Mouse (Mus musculus): ENCODE results near the gene Cc2d1a. TPM values are rescaled to one million over a fixed set of nuclear protein-coding genes. Genes with fewer than 3 reads are reported as not detected.

Cc2d1a gene
- polyA plus RNA-seq, 1 experiment from 2014 or later: 30.7 TPM

DNA sequence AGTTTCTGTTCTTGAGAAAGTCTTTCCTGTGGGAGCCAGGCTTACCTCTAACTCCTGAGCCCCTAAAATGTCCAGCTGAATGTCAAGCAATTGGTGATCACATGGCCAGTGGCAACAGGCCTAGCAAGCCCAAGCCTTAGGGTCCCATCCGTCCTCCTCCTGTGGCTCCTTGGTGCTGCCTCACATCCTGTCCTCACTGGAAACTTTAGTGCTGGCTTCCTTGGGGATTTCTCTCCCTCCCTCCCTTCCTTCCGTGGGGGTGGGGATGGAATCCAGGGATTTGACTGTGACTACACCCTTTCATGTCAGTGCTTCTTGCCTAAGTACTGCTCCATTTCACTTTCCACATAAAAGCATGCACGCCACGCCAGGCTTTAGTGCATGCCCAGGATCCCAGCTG, 41.9 kb upstream of the Cc2d1a start:
- Histone ChIP-seq H3K27ac (ENCODE audit: low read depth, low read length) (no peak overlapping the region), H3K4me1 (ENCODE audit: control insufficient read depth, insufficient read depth, low read length) (no peaks in the 10 kb centered on the region; the same call in 1 of the 2 replicates), H3K9me3 (ENCODE audit: control insufficient read depth, low read length) (no peaks in the 10 kb centered on the region), H3K27me3 (ENCODE audit: control insufficient read depth, insufficient read depth, low read length) (no peaks in the 10 kb centered on the region), H3K36me3 (ENCODE audit: control insufficient read depth, insufficient read depth, low read length) (no peaks in the 10 kb centered on the region), H3K4me2 (ENCODE audit: low read depth, low read length) (no peak overlapping the region), H3K9ac (replicated peaks; ENCODE audit: low read depth, low read length) (no peak overlapping the region), H3K4me3 (ENCODE audit: low read depth, low read length) (no peak overlapping the region)
- 50% methylated on average over 4 of the region's 4 CpGs for WGBS
- ATAC-seq (ENCODE audit: low read depth): no peak

DNA sequence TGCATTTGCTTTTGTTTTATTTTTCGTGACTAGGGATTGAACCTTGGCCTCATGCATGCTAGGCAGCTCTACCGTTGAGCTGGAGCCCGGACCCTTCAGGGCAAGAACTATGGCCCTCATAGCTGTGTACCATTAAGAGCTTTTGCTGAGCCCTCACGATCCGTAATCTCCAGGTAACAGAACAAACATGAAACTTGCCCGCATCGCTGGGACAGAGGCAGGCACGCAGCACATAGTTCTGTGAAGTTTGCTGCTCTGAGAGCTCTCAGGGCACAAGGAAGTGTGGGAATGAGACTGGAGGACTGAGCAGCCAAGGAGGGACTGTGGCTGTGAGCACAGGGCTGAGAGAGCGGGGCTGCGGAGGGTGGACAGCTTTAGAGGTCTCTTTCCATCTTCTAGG, 40.9 kb upstream of the Cc2d1a start:
- Histone ChIP-seq H3K27me3 (ENCODE audit: control insufficient read depth, insufficient read depth, low read length) (no peaks in the 10 kb centered on the region), H3K9ac (replicated peaks; ENCODE audit: low read depth, low read length) (no peak overlapping the region), H3K4me3 (ENCODE audit: low read depth, low read length) (no peak overlapping the region), H3K4me1 (ENCODE audit: control insufficient read depth, insufficient read depth, low read length) (peaks cover 3% of the 10 kb centered on the region; the same call in 1 of the 2 replicates), H3K27ac (ENCODE audit: low read depth, low read length) (no peak overlapping the region), H3K4me2 (ENCODE audit: low read depth, low read length) (no peak overlapping the region), H3K9me3 (ENCODE audit: control insufficient read depth, low read length) (no peaks in the 10 kb centered on the region), H3K36me3 (ENCODE audit: control insufficient read depth, insufficient read depth, low read length) (no peaks in the 10 kb centered on the region)
- 89% methylated on average over 10 of the region's 10 CpGs for WGBS
- no peak for ATAC-seq (ENCODE audit: low read depth)

DNA sequence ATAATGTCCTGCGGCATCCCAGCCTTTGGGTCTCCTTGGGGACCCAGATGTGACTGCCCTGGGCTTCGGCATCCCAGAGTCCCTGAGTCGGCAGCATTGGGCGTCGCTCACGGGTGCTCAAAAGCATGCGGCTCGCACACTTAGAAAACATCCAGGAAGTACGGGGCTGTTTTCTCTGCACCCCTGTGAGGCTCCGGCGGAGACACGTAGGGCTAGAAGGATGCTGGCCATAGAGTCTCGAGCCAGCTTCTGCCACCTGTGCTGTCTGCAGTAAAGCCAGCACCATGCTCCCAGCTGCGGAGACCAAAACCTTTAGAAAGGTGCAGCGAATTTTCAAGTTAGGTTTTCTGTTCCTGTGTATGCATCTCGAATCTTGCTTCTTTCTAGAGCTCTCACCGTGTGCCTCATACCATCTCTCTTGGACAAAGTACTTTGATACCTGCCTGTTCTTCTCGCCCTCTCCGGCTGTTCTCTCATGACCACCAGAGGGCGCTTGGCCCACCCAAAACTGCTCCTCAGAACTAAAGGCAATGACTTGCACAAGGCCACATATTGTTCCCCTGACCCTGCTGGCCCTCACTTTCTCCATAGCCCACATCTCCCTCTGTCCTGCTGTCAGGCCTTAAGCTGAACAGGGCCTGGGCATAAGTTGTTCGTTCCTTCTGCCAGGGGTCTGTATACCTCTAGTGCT, 39.5 kb upstream of the Cc2d1a start:
- no peak for ATAC-seq (ENCODE audit: low read depth)
- Histone ChIP-seq H3K9ac (replicated peaks; ENCODE audit: low read depth, low read length) (0 out of 2 replicates have a peak overlapping the region, but pooled peaks have one; percentile 28), H3K27me3 (ENCODE audit: control insufficient read depth, insufficient read depth, low read length) (no peaks in the 10 kb centered on the region), H3K9me3 (ENCODE audit: control insufficient read depth, low read length) (no peaks in the 10 kb centered on the region), H3K4me1 (ENCODE audit: control insufficient read depth, insufficient read depth, low read length) (peaks cover 10% of the 10 kb centered on the region), H3K4me2 (ENCODE audit: low read depth, low read length) (peak overlapping the region; percentile 54), H3K27ac (ENCODE audit: low read depth, low read length) (no peak overlapping the region), H3K4me3 (ENCODE audit: low read depth, low read length) (peak overlapping the region; percentile 20), H3K36me3 (ENCODE audit: control insufficient read depth, insufficient read depth, low read length) (no peaks in the 10 kb centered on the region)
- 3% methylated on average over 21 of the region's 21 CpGs for WGBS

DNA sequence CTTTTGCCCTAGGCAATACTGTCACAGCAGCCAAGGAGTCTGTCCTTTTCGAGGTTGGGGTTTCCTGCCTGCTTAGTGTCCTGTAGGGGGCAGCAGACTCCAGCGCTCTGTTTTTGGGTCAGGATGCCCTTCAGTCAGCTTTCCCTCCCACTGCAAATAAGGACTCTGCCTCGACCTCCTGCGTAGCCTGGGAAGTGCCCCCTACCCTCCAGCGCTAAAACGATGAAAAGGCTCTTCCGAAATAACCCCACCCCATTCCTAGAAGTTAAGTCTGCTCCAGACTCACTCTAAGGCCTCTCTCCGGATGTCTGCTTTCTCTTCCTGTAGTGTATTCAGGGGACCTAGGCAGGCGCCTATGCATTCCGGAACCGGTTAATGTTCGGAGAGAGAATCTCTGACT, 38.8 kb upstream of the Cc2d1a start:
- Histone ChIP-seq H3K4me3 (ENCODE audit: low read depth, low read length) (peak overlapping the region; percentile 20), H3K27me3 (ENCODE audit: control insufficient read depth, insufficient read depth, low read length) (no peaks in the 10 kb centered on the region), H3K9ac (replicated peaks; ENCODE audit: low read depth, low read length) (0 out of 2 replicates have a peak overlapping the region, but pooled peaks have one; percentile 28), H3K27ac (ENCODE audit: low read depth, low read length) (no peak overlapping the region), H3K36me3 (ENCODE audit: control insufficient read depth, insufficient read depth, low read length) (no peaks in the 10 kb centered on the region), H3K4me2 (ENCODE audit: low read depth, low read length) (peak overlapping the region; percentile 54), H3K9me3 (ENCODE audit: control insufficient read depth, low read length) (no peaks in the 10 kb centered on the region), H3K4me1 (ENCODE audit: control insufficient read depth, insufficient read depth, low read length) (peaks cover 12% of the 10 kb centered on the region)
- ATAC-seq (ENCODE audit: low read depth): no peak
- WGBS: 1% methylated on average over 12 of the region's 12 CpGs

DNA sequence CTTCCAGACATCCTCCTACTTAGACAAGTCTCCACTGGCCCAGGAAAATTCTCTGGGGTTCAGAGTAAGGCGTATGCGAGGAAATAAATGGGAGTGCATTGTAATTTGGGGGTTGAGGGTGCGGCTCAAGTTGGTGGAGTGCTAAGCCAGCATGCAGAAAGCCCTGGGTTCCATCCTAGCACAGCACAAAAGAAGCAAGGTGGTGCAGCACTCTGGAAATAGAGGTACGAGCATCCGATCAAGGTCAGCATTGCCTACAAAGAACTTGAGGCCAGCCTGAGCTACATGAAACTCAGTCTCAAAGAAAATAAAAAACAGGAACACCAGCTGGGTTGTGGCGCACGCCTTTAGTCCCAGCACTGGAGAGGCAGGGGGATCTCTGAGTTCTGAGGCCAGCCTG, 37.4 kb upstream of the Cc2d1a start, which contains the start of gene Nanos3:
Gene Nanos3 (minus strand): TSS at position 101 of the 400 bp plus-strand sequence.
- Histone ChIP-seq H3K36me3 (ENCODE audit: control insufficient read depth, insufficient read depth, low read length) (no peaks in the 10 kb centered on the region), H3K9me3 (ENCODE audit: control insufficient read depth, low read length) (no peaks in the 10 kb centered on the region), H3K4me1 (ENCODE audit: control insufficient read depth, insufficient read depth, low read length) (peaks cover 26% of the 10 kb centered on the region), H3K27me3 (ENCODE audit: control insufficient read depth, insufficient read depth, low read length) (no peaks in the 10 kb centered on the region), H3K27ac (ENCODE audit: low read depth, low read length) (peak within 1 kb of the TSS; percentile 97), H3K4me2 (ENCODE audit: low read depth, low read length) (peak within 1 kb of the TSS; percentile 90), H3K4me3 (ENCODE audit: low read depth, low read length) (peak within 1 kb of the TSS; percentile 79), H3K9ac (replicated peaks; ENCODE audit: low read depth, low read length) (peak within 1 kb of the TSS; percentile 99)
- ATAC-seq (ENCODE audit: low read depth): no peak
- 96% methylated on average over 7 of the region's 7 CpGs for WGBS

DNA sequence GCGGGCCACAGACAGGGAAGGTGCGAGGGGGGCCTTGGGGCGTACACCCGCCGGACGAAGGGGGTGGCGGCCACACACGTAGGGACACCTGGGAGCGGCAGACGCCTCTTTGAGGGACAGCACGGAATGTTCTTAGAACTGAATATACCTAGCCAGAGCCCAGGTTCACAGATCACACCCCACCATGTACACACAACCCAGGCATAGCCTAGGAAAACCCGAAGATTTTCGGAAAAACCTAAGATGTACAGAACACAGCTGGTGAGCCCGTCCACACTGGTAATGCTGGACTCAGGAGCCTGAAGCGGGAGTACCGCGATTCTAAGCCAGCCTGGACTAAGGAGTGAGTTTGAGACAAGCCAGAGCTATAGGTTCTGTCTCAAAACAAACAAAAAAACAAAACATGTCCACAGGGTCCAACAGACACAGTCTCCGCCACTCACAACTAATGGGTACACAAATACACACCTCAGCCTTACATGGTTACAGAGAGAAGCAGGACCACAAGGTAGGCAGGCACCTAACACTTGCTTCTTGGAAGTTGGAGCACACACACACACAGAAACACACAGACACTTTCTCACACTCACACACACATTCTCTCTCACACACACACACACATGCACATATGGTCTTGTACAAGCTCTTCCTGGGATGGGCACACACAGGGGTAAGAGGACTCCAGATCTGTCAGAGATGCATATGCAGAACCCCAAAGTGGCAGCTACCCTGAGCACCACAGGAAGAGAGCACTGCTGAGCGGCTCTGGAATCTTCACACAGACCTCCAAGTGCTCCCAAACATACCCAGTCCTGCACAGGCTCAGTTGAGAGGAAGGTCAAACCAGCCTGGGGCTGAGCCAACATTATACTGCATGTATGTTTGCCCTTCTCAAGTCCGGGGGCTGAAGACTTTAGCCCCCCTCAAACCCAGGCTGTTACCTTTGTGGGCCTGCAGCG, 36.6 kb upstream of the Cc2d1a start:
- no peak for ATAC-seq (ENCODE audit: low read depth)
- Histone ChIP-seq H3K27me3 (ENCODE audit: control insufficient read depth, insufficient read depth, low read length) (no peaks in the 10 kb centered on the region), H3K9ac (replicated peaks; ENCODE audit: low read depth, low read length) (peak overlapping the region; percentile 99), H3K4me2 (ENCODE audit: low read depth, low read length) (peak overlapping the region; percentile 90), H3K36me3 (ENCODE audit: control insufficient read depth, insufficient read depth, low read length) (no peaks in the 10 kb centered on the region), H3K4me1 (ENCODE audit: control insufficient read depth, insufficient read depth, low read length) (peaks cover 34% of the 10 kb centered on the region), H3K27ac (ENCODE audit: low read depth, low read length) (peak overlapping the region; percentile 97), H3K9me3 (ENCODE audit: control insufficient read depth, low read length) (no peaks in the 10 kb centered on the region), H3K4me3 (ENCODE audit: low read depth, low read length) (peak overlapping the region; percentile 79)
- WGBS: 19% methylated on average over 21 of the region's 21 CpGs

DNA sequence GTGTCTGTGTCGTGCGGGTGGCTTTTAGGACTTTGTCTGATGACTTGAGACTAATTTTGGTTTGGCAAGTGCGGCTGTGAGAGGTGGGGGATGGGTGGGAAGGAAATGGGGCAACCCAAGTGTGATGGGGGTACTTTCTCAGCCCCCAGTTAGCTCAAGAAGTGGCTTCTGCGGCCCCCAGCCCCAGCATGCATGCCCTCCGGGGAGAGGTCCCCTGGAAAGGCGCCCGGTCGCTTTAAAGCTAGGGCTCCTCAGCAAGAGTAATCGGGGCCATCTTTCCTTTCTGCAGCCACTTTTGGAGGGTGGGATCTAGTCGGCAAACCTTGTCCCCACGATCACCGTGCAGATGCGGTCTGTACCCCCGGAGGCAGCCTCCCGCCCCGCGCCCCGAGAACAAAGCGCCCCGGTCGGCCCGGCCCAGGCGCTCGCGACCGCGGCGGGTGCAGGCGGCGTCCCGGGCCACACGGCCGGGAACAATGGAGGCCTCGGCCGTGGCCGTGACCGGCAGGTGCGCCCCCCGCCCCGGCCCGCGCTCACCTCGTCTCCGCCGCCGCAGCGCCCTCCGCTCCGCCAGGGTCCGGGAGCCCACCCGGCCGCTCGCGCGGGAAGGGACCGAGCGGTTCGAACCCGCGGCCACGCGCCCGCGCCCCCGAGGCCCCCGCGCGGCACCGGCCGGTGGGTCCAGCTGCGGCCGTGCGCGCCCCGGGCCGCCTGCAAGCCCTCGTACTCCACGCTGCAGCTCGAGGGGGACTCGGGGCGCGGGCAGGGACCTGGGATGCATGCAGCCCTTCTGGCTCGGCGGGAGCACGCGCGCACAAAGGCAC, 35.7 kb upstream of the Cc2d1a start:
- Histone ChIP-seq H3K36me3 (ENCODE audit: control insufficient read depth, insufficient read depth, low read length) (no peaks in the 10 kb centered on the region), H3K27me3 (ENCODE audit: control insufficient read depth, insufficient read depth, low read length) (no peaks in the 10 kb centered on the region), H3K4me2 (ENCODE audit: low read depth, low read length) (peak overlapping the region; percentile 90), H3K9me3 (ENCODE audit: control insufficient read depth, low read length) (no peaks in the 10 kb centered on the region), H3K27ac (ENCODE audit: low read depth, low read length) (peak overlapping the region; percentile 97), H3K9ac (replicated peaks; ENCODE audit: low read depth, low read length) (peak overlapping the region; percentile 99), H3K4me3 (ENCODE audit: low read depth, low read length) (peak overlapping the region; percentile 79), H3K4me1 (ENCODE audit: control insufficient read depth, insufficient read depth, low read length) (peaks cover 39% of the 10 kb centered on the region)
- peak; percentile 68 for ATAC-seq (ENCODE audit: low read depth)
- WGBS: under 1% methylated on average over 64 of the region's 87 CpGs

DNA sequence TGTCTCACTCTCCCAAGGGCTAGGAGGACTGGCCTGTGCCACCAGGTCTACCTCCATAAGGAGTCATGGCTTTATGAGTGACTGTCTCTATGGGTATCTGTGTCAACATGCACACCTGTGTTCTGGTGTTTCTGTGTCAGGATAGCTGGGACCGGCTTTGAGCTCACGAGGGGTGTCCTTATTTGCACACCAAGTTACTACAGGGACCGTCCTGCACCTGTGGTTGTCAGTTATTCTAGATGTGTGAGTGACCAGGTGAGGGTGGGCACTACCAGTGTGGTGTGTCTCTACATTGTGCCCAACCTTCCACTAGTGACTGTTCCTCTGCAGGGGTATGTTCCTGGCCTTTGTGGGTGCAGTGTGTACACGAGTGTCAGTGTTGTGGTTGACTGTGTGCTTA, 35.1 kb upstream of the Cc2d1a start:
- H3K4me1 ChIP-seq (ENCODE audit: control insufficient read depth, insufficient read depth, low read length): peaks cover 39% of the 10 kb centered on the region
- no peaks in the 10 kb centered on the region for H3K36me3 ChIP-seq (ENCODE audit: control insufficient read depth, insufficient read depth, low read length)
- no peaks in the 10 kb centered on the region for H3K9me3 ChIP-seq (ENCODE audit: control insufficient read depth, low read length)
- H3K27me3 ChIP-seq (ENCODE audit: control insufficient read depth, insufficient read depth, low read length): no peaks in the 10 kb centered on the region
- peak overlapping the region; percentile 97 for H3K27ac ChIP-seq (ENCODE audit: low read depth, low read length)
- peak overlapping the region; percentile 79 for H3K4me3 ChIP-seq (ENCODE audit: low read depth, low read length)
- WGBS: 53% methylated on average over 4 of the region's 4 CpGs
- peak overlapping the region; percentile 90 for H3K4me2 ChIP-seq (ENCODE audit: low read depth, low read length)
- no peak for ATAC-seq (ENCODE audit: low read depth)
- H3K9ac ChIP-seq (replicated peaks; ENCODE audit: low read depth, low read length): peak overlapping the region; percentile 99

All from neural tube, embryonic 14.5 days (tissue).